Mouse (Mus musculus): ENCODE results near the gene Ankrd12. TPM values are rescaled to one million over a fixed set of nuclear protein-coding genes. Genes with fewer than 3 reads are reported as not detected.

Gene Ankrd12
- total RNA-seq, 1 experiment from 2014 or later = 128 TPM

DNA sequence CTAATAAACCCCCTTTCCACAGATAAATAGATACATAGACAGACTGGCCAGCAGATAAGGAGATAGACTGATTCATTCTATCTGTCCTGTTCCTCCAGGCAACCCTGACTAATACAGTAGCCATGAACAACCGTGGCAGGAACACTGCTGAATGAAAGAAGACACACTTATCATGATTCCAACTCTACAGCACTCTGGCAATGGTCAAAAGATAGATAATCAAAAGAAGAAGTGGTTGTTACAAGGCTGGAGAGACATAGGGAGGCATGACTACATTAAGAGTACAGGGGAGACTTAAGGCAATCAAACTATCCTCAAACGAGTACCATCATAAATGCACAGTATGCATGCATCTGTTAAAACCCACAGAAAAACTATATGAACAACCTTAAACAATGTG is 131.5 kb downstream of the Ankrd12 start:
- ATAC-seq (ENCODE audit: extremely low read depth, insufficient number of reproducible peaks, low FRiP score, poor library complexity, severe bottlenecking) = no peak

- ATAC-seq (ENCODE audit: extremely low read depth, insufficient number of reproducible peaks, low FRiP score, poor library complexity, severe bottlenecking) = no peak
Observed at GRCm38 (mm10) chr17:65942394-65942793, 134.5 kb downstream of the Ankrd12 start.

- ATAC-seq (ENCODE audit: extremely low read depth, insufficient number of reproducible peaks, low FRiP score, poor library complexity, severe bottlenecking) = no peak
Observed at GRCm38 (mm10) chr17:65941275-65941674, 135.6 kb downstream of the Ankrd12 start.

- ATAC-seq (ENCODE audit: extremely low read depth, insufficient number of reproducible peaks, low FRiP score, poor library complexity, severe bottlenecking) = peak; percentile 88
Observed at GRCm38 (mm10) chr17:65940221-65940620, 136.7 kb downstream of the Ankrd12 start.

- ATAC-seq (ENCODE audit: extremely low read depth, insufficient number of reproducible peaks, low FRiP score, poor library complexity, severe bottlenecking) = no peak
Observed at GRCm38 (mm10) chr17:65939461-65940192, 137.3 kb downstream of the Ankrd12 start.

- ATAC-seq (ENCODE audit: extremely low read depth, insufficient number of reproducible peaks, low FRiP score, poor library complexity, severe bottlenecking) = no peak
Observed at GRCm38 (mm10) chr17:65937671-65938070, 139.2 kb downstream of the Ankrd12 start.

DNA sequence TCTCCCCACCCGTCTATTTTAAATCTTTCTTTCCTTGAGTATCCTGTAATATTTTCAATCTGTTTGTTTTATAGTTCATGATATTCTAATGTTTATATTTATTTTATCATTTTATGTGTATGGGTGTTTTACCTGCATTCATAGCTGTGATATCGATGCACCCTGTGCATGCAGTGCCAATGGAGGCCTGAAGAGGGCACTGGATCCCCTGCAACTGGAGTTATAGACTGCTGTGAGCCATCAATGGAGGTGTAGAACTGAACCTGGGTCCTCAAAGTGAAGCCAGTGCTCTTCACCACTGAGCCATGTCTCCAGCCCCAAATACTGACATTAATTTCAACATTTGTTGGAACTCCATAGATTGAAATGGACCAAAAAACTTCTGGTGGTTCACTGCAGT is 143.1 kb downstream of the Ankrd12 start:
- ATAC-seq (ENCODE audit: extremely low read depth, insufficient number of reproducible peaks, low FRiP score, poor library complexity, severe bottlenecking) = no peak

DNA sequence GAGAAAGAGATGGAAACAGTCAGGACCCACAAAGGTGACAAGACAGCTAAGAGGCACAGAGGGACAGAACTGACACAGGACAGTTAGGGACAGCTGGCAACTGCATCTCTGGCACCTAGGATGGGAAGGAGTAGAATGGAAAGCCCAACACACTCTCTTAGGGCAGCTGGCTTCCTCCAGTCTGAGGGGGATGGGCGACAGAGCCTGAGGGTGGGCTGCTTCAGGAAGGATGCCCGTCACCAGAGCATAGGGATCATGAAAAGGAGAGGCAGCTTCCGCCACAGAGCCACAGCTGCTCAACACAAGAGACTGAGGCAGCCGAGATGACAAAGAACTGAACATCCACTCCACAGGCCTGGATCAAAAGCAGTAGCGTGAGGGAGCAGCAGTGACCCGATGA is 145.4 kb downstream of the Ankrd12 start:
- ATAC-seq (ENCODE audit: extremely low read depth, insufficient number of reproducible peaks, low FRiP score, poor library complexity, severe bottlenecking) = no peak

DNA sequence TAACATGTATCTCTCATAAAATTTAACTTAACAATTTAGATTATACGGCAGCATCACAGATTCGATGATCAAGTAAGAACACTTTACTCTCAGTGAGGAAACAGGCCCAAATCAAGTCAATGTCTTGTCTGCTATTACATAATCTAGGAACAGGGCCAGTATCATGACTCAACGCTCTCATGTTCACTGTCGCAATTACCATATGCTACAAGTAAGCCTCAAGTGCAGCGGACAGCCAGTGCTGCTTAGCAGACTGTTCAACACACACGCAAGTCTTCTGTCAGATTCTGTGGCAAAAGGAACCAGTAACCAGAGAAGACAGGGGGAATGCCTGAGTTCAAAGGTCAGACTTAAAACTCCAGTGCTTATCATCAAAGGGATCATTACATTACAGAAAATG is 145.9 kb downstream of the Ankrd12 start:
- ATAC-seq (ENCODE audit: extremely low read depth, insufficient number of reproducible peaks, low FRiP score, poor library complexity, severe bottlenecking) = no peak

GRCm38 (mm10) chr17:65930158-65930826 is 146.6 kb downstream of the Ankrd12 start:
- no peak for ATAC-seq (ENCODE audit: extremely low read depth, insufficient number of reproducible peaks, low FRiP score, poor library complexity, severe bottlenecking)

DNA sequence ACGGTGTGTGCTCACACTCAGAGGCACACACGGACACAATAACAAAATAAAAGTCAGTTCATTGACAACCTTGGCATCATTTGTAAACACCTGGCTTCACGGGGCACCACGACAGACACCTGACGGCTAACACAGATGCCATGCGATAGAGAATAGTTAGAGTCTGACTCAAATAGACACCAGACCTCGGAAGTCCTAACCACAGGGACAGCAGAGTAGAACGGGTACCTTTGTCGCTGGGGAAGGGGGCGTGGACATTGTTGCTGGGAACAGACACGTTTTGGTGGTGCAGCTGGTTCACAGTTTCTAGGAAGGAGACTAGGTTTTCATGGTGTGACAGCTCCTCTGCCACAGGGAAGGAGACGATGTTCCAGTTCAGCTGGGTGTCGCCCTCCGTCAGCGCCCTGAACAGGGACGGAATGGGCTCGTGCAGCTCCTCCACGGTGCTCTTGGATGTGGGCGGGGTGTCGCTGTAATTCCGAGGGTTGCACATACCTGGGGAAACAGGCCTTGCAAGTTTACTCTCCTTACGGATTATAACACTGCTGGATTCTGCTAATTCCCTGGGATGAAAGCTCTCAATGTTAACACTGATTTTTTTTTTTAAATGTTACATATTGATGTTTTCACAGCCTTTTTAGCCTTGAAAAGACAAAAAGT is 147.4 kb downstream of the Ankrd12 start:
- ATAC-seq (ENCODE audit: extremely low read depth, insufficient number of reproducible peaks, low FRiP score, poor library complexity, severe bottlenecking) = no peak

- ATAC-seq (ENCODE audit: extremely low read depth, insufficient number of reproducible peaks, low FRiP score, poor library complexity, severe bottlenecking) = no peak
Observed at GRCm38 (mm10) chr17:65927077-65927476, 149.8 kb downstream of the Ankrd12 start.

DNA sequence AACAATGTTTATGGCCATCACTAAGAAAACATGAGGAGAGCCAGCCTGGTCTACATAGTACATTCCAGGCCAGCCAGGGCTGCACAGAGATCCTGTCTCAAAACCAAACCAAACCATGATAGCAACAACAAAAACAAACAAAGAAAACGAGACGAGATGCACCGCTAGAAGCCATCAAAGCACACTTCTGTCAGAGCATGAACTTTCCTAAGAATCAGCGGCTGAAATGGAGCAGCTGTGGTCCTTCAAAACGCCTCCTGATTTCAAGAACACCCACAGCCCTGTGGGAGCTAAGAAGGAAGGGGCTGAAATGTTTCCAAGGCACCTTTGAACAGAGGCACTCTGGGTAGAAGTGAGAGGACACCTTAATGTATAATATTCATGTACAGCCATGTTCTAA is 152.7 kb downstream of the Ankrd12 start:
- no peak for ATAC-seq (ENCODE audit: extremely low read depth, insufficient number of reproducible peaks, low FRiP score, poor library complexity, severe bottlenecking)

DNA sequence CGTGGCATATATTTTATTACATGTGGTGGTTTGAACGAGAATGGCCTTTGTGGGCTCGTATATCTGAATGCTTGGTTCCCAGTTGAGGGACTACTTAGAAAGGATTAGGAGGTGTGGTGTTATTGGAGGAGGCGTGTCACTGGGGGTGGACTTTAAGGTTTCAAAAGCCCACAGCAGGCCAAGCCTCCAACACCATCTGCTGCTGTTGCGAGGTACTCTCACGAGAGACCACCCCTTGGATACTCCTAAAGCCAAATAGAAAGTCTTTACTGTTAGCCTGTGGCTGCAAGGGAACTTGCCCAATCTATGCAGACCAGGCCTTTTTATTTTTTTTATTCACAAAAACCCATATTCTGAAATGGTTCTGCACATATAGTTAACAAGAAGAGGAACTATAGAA is 154.9 kb downstream of the Ankrd12 start:
- ATAC-seq (ENCODE audit: extremely low read depth, insufficient number of reproducible peaks, low FRiP score, poor library complexity, severe bottlenecking) = no peak

DNA sequence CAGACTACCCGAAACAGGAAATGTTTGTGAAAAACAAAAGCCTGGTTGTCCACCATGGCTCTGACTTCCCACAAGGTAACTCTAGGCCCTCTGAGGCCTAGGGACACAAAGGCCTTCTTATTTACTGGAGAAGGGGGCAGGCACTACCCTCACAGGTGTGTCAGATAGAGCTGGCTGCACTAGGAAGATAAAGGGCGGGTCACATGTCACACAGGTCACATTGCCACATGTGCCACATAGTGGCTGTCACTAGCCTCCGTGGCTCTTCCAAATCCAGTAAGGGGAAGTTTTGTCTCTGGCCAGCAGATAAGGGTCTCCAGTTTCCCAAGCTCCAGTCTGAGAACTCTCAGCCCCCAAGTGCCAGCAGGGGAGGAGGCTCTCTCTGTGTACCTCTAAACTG is 157.7 kb downstream of the Ankrd12 start:
- no peak for ATAC-seq (ENCODE audit: extremely low read depth, insufficient number of reproducible peaks, low FRiP score, poor library complexity, severe bottlenecking)

DNA sequence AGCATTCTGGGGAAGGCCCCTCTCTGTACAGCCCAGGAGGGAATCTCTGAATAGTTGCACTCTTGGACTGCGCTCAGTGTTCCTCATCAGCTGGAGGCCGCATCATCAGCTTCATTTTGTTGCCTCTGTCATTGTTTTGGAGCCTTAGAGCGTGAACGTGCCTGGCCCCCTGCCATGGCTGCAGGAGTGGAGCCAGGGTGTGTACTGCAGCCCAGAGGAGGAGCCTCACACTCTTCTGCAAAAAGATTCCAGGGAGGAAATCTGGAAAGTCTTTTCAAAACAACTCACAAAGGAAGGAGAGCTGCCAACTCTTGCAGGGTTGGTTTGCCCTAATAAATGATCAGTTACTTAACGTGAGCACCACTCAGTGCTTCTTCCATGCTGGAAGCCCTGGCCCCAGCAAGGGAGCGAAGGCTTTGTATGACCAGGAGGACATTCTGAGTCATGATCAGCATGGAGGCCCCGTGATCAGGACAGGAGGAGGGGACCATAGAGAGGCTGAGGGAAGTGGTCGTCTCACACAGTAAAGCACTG is 160.7 kb downstream of the Ankrd12 start:
- no peak for ATAC-seq (ENCODE audit: extremely low read depth, insufficient number of reproducible peaks, low FRiP score, poor library complexity, severe bottlenecking)
